Mouse (Mus musculus) neural tube, embryonic 14.5 days (tissue): ENCODE data around the gene Alkal2. TPM values are rescaled to one million over a fixed set of nuclear protein-coding genes. Genes with fewer than 3 reads are reported as not detected.
A peak's percentile ranks its signal among the peaks of the same experiment; 100 is the strongest.

Experiments used
- ATAC-seq: fragments of 200-750 bp; cut with Nextera tagmentation; 2 replicates; pipeline ENCODE4 v1.8.0; 2017; ENCODE audit warnings: low read depth, mild to moderate bottlenecking, moderate TSS enrichment, moderate library complexity
- H3K27ac ChIP-seq: fragments of 300-500 bp; sonication (generic); 2 replicates; pipeline ENCODE4 v1.5.1; 2014; ENCODE audit warnings: low read depth, mild to moderate bottlenecking, control low read depth, low read length, moderate library complexity, mixed read lengths
- H3K27me3 ChIP-seq: fragments of 300-500 bp; sonication (generic); 2 replicates; pipeline ENCODE4 v1.6.1; 2014; ENCODE audit warnings: low read length; ENCODE audit not compliant: control insufficient read depth, insufficient read depth
- H3K36me3 ChIP-seq: fragments of 300-500 bp; sonication (generic); 2 replicates; pipeline ENCODE4 v1.6.1; 2014; ENCODE audit warnings: low read length, mixed read lengths; ENCODE audit not compliant: control insufficient read depth, insufficient read depth
- H3K4me1 ChIP-seq: fragments of 300-500 bp; sonication (generic); 2 replicates; pipeline ENCODE4 v1.6.1; 2014; ENCODE audit warnings: low read length; ENCODE audit not compliant: control insufficient read depth, insufficient read depth
- H3K4me2 ChIP-seq: fragments of 300-500 bp; sonication (generic); 2 replicates; pipeline ENCODE4 v1.6.1; 2014; ENCODE audit warnings: mild to moderate bottlenecking, low read depth, low read length, control low read depth
- H3K4me3 ChIP-seq: fragments of 300-500 bp; sonication (generic); 2 replicates; pipeline ENCODE4 v1.5.1; 2014; ENCODE audit warnings: low read depth, low read length, control low read depth, mixed read lengths
- H3K9ac ChIP-seq: fragments of 300-500 bp; sonication (generic); replicated peaks from 2 replicates; pipeline ENCODE4 v1.6.1; 2014; ENCODE audit warnings: low read depth, mild to moderate bottlenecking, control low read depth, low read length, mixed read lengths
- H3K9me3 ChIP-seq: fragments of 300-500 bp; sonication (generic); 2 replicates; pipeline ENCODE4 v1.6.1; 2016; ENCODE audit warnings: low read length; ENCODE audit not compliant: control insufficient read depth
- WGBS: fragments of 180-500 bp; shearing (Covaris S2); extraction: QIAGEN DNeasy Blood & Tissue Kit; methylation state at CpG from one replicate; pipeline ENCODE4 v1.1.7; 2014; 5-methylcytosine and 5-hydroxymethylcytosine counted together
- polyA plus RNA-seq: library from polyadenylated mRNA; unstranded; fragments of >200 nt; fragmentation: Nextera tagmentation; extraction: Ambion mirVana; gene quantifications from 2 replicates; pipeline ENCODE4 v1.2.1, GENCODE M21; 2014

Alkal2 gene
- polyA plus RNA-seq, 1 experiment from 2014 or later: 1.3 TPM

DNA sequence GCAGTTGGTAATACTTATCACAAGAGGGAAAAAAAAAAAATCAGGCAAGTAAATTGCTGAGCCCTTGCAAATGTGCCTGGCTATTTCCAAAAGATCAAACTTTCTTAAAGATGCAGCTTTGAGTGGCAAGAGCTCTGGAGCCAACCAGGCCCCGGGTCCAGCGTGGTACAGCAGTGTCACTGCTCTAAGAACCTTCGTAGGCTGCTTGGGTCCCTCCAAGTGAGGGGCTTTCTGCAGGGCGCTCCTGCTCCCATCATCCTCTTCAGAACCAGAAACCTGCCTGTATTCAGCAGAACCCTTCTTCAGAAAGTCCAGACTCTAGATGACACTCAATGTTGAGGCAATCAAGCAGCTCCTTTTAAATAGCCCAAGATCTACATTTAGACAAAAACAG is 533 bp upstream of the Alkal2 start:
- Histone ChIP-seq H3K27ac (no peak overlapping the region), H3K36me3 (no peaks in the 10 kb centered on the region), H3K4me1 (peaks cover 9% of the 10 kb centered on the region; the same call in 1 of the 2 replicates), H3K9ac (peak overlapping the region; percentile 48), H3K9me3 (no peaks in the 10 kb centered on the region), H3K27me3 (peaks cover 23% of the 10 kb centered on the region), H3K4me3 (peak overlapping the region; percentile 54), H3K4me2 (peak overlapping the region; percentile 100)
- ATAC-seq: no peak
- WGBS: 22% methylated on average over 4 of the region's 4 CpGs

DNA sequence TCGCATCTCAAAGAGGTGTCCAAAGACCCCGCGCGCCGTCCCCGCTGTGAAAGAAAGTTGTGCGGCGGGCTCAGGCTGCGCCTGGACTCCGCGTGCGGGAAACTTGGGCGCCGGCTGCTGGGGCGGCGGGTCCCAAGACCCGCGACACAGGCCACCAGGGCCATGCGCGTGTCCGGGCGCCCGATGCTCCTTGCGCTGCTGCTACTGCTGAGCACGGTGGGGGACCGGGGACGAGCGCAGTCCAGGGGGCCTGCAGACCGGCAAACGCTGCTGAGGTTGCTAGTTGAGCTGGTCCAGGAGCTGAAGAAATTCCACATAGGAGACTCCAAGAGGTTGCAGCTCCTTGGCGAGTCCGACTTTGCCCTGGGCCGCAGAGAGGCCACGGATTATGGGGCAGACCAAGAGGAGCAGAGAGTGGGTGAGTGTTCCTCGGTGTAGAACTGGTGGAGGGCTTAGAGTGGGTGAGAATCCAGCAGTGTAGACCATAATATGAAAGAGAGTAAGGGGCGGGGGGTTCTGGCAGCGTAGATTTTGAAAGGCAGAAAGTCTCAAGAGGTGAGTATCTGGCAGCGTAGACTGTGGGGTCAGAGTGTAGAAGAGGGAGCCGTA is 604 bp downstream of the Alkal2 start:
- Histone ChIP-seq H3K36me3 (no peaks in the 10 kb centered on the region), H3K4me3 (peak overlapping the region; percentile 54), H3K27me3 (peaks cover 23% of the 10 kb centered on the region), H3K9me3 (no peaks in the 10 kb centered on the region), H3K4me2 (peak overlapping the region; percentile 100), H3K9ac (peak overlapping the region; percentile 48), H3K4me1 (peaks cover 9% of the 10 kb centered on the region; the same call in 1 of the 2 replicates), H3K27ac (no peak overlapping the region)
- ATAC-seq: peak; percentile 64
- 8% methylated on average over 39 of the region's 39 CpGs for WGBS

- no peak overlapping the region for H3K9ac ChIP-seq
- H3K4me2 ChIP-seq: no peak overlapping the region
- H3K27me3 ChIP-seq: peaks cover 23% of the 10 kb centered on the region
- H3K4me3 ChIP-seq: no peak overlapping the region
- no peak overlapping the region for H3K27ac ChIP-seq
- ATAC-seq: no peak
- H3K4me1 ChIP-seq: peaks cover 9% of the 10 kb centered on the region; the same call in 1 of the 2 replicates
- WGBS: 78% methylated on average over 6 of the region's 6 CpGs
- no peaks in the 10 kb centered on the region for H3K36me3 ChIP-seq
- H3K9me3 ChIP-seq: no peaks in the 10 kb centered on the region
Measured at GRCm38 (mm10) chr12:30885891-30886290, 1.8 kb downstream of the Alkal2 start.

GRCm38 (mm10) chr12:30888003-30888402 is 3.9 kb downstream of the Alkal2 start:
- Histone ChIP-seq H3K27me3 (peaks cover 20% of the 10 kb centered on the region), H3K4me1 (peaks cover 9% of the 10 kb centered on the region; the same call in 1 of the 2 replicates), H3K4me3 (no peak overlapping the region), H3K4me2 (no peak overlapping the region), H3K9me3 (no peaks in the 10 kb centered on the region), H3K9ac (no peak overlapping the region), H3K36me3 (no peaks in the 10 kb centered on the region), H3K27ac (no peak overlapping the region)
- ATAC-seq: no peak
- WGBS: 87% methylated on average over 4 of the region's 4 CpGs

- Histone ChIP-seq H3K9ac (no peak overlapping the region), H3K4me3 (no peak overlapping the region), H3K9me3 (no peaks in the 10 kb centered on the region), H3K4me1 (no peaks in the 10 kb centered on the region), H3K27ac (no peak overlapping the region), H3K27me3 (peaks cover 4% of the 10 kb centered on the region), H3K4me2 (no peak overlapping the region), H3K36me3 (no peaks in the 10 kb centered on the region)
- WGBS: 39% methylated on average over 5 of the region's 5 CpGs
- ATAC-seq: peak; percentile 85
Measured at GRCm38 (mm10) chr12:30890067-30890466, 5.9 kb downstream of the Alkal2 start.

- Histone ChIP-seq H3K36me3 (no peaks in the 10 kb centered on the region), H3K27me3 (no peaks in the 10 kb centered on the region), H3K4me3 (no peak overlapping the region), H3K27ac (no peak overlapping the region), H3K9me3 (no peaks in the 10 kb centered on the region), H3K4me1 (no peaks in the 10 kb centered on the region), H3K4me2 (no peak overlapping the region), H3K9ac (no peak overlapping the region)
- no peak for ATAC-seq
- WGBS: 93% methylated on average over 7 of the region's 7 CpGs
Measured at GRCm38 (mm10) chr12:30891438-30891837, 7.3 kb downstream of the Alkal2 start.

GRCm38 (mm10) chr12:30897039-30897438 is 12.9 kb downstream of the Alkal2 start:
- H3K4me3 ChIP-seq: no peak overlapping the region
- 96% methylated on average over 4 of the region's 4 CpGs for WGBS
- H3K9ac ChIP-seq: no peak overlapping the region
- ATAC-seq: no peak
- H3K4me2 ChIP-seq: no peak overlapping the region
- H3K27me3 ChIP-seq: no peaks in the 10 kb centered on the region
- H3K4me1 ChIP-seq: no peaks in the 10 kb centered on the region
- H3K36me3 ChIP-seq: no peaks in the 10 kb centered on the region
- no peaks in the 10 kb centered on the region for H3K9me3 ChIP-seq
- H3K27ac ChIP-seq: no peak overlapping the region

DNA sequence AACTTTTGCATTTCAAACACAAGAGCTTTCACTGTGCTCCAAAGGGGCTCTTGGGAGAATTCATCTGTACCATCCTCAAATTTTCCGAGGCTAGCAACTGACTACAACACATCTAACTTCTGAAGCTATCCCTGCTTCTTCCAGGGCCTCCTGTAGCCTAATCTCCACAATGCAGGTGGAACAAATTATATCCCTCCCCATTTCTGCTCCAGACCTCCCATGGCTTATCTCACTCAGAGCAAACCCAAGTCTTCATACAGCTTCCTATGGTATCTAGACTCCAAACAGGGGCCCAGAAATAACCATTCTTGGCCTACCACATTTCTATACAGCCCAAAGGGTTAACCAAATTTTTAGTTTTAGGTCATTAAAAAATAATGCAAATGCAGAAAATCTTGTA is 24.5 kb downstream of the Alkal2 start:
- no peaks in the 10 kb centered on the region for H3K9me3 ChIP-seq
- H3K4me2 ChIP-seq: no peak overlapping the region
- H3K27ac ChIP-seq: no peak overlapping the region
- H3K4me3 ChIP-seq: no peak overlapping the region
- H3K9ac ChIP-seq: no peak overlapping the region
- H3K27me3 ChIP-seq: no peaks in the 10 kb centered on the region
- ATAC-seq: no peak
- peaks cover 13% of the 10 kb centered on the region for H3K4me1 ChIP-seq
- no peaks in the 10 kb centered on the region; the same call in 1 of the 2 replicates for H3K36me3 ChIP-seq
- WGBS: 96% methylated on average over 1 of the region's 1 CpGs

- 87% methylated on average over 2 of the region's 2 CpGs for WGBS
- Histone ChIP-seq H3K4me3 (no peak overlapping the region), H3K9ac (no peak overlapping the region), H3K9me3 (no peaks in the 10 kb centered on the region), H3K27me3 (no peaks in the 10 kb centered on the region), H3K27ac (no peak overlapping the region), H3K4me1 (peaks cover 13% of the 10 kb centered on the region), H3K4me2 (0 out of 2 replicates have a peak overlapping the region, but pooled peaks have one; percentile 94), H3K36me3 (no peaks in the 10 kb centered on the region)
- no peak for ATAC-seq
Measured at GRCm38 (mm10) chr12:30909881-30910280, 25.8 kb downstream of the Alkal2 start.
